Mouse (Mus musculus): Measurements from ENCODE around the gene Fam131c.

Gene Fam131c

DNA sequence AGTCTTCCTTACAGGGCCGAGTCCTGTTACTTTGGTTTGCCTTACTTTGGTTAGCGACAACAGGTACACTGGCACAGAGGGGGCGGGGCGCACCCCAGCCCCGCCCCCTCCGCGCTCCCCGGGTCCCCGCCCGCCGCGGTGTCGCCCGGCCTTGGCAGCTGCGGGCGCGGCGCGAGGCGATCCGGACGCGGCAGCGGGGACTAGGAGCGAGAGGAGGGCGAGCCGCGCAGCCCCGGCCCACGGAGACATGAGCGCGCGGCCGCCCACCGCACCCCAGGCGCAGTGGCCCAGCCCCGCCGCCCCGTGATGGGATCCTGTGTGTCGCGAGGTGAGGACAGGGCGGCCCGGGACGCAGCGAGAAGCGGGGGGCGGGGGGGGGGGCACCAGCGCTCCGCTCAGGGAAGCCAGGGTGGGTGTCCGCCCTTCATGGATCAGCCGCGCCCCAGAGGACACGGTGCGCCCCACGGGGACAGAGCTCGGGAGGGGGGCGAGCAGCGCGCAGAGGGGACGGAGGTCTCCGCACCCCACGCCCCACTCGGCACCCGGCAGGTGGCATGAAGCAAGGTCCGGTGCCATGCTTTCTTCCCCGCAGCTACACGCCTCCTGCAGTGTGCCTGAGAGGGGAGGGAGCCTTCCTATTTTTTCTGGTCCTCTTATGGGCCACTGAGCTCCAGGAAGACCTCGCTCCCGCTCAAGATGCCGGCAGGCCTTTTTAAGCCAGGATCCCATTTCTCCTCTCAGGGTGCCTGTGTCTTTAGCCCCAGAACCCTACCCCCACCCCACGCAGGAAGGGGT lies at the start of gene Fam131c:
TSS of gene Fam131c (plus strand) at position 224 of the 795 bp plus-strand sequence.
- DNase-seq (ENCODE audit: low read depth) = no peak

DNA sequence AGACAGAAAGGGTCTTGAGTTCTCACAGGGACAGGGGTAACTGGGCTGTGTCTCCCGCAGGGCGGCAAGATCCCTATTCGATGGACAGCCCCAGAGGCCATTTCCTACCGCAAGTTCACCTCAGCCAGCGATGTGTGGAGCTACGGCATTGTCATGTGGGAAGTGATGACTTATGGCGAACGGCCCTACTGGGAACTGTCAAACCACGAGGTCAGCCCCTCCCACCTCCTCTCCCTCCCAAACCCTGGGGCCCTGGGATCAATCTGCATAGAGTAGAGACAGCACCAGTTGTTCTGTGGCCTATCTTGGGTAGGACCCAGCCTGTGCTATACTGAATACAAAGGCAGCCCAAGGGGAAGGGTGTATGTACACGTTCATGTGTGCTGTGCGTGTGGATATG lies 45.5 kb upstream of the Fam131c start:
- DNase-seq (ENCODE audit: low read depth) = no peak

DNA sequence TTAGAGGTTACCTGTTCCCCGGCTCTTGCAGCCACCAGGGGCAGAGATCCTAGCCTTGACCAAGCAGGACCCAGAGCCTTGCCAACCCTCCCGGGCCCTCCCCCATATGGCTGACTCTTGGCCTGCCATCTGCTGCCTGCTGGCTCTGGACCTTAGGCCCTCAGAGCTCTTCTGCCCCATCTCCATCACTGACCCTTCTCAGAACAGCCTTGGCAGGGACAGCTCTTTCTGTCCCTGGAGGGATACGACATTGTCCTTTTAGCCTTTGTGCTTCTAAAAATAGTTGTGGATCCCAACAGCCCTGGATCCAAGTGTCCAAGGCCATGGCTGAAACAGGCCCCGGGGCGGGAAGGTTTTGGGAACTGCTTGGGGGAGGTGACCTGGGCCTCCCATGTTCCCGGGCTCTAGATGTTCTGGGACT lies 43.2 kb upstream of the Fam131c start:
- no peak for DNase-seq (ENCODE audit: low read depth)

DNA sequence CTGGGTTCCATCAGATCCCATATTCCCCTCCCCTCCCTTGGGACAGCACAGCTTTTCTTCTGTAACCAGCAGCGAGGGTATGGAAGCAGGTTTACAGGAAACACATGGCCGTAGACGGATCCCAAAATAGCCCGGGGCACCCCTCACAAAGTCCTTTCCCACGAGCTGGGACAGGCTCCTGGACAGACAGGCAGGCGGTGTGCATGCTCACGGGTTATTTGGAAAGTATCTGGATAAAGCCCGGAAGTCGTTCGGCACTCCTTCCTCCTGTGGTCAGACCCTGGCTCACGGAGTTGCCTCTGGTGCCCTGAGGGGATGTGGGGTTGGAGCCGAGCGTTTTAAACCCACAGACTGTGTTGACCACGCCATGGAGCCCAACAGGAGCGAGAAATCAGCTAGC lies 42.4 kb upstream of the Fam131c start:
- DNase-seq (ENCODE audit: low read depth) = no peak

DNA sequence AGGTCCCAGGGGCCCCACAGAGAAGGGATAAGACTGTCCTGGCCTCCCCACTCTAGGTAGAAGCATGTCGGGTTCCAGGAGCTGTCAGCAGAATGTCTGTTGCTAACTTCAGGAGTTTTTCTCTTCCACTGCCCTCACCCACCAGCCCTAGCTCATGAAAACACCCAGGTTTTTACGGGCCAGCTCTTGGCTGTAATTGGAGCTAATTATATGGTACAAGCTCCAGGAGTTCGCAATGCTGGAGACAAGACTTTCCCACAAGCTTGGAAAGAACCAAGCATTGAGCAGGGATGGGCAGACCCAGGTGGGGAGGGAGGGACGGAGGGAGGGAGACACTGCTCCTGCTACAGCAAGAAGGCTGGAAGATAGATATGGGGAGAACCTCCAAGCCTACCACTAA lies 40.9 kb upstream of the Fam131c start:
- no peak for DNase-seq (ENCODE audit: low read depth)

DNA sequence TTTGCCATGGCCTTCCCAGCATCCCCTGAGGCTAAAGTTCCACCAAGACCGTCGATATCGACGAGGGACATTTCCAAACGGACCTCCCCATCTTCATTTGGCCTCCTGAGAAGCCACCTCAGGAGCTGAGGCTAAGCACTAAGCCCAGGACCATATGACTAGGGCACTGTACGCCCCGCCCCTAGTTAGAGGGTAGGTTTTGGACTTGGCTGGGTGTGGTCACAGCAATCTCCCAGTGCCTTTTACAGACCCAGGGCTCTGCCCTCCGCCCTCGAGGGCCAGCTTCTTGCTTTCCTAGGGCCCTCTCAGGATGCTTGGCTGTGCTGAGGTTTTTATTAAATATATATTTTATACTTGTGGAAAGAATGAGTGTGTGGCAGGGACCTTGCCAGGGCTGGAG lies 39.3 kb upstream of the Fam131c start:
- no peak for DNase-seq (ENCODE audit: low read depth)

DNA sequence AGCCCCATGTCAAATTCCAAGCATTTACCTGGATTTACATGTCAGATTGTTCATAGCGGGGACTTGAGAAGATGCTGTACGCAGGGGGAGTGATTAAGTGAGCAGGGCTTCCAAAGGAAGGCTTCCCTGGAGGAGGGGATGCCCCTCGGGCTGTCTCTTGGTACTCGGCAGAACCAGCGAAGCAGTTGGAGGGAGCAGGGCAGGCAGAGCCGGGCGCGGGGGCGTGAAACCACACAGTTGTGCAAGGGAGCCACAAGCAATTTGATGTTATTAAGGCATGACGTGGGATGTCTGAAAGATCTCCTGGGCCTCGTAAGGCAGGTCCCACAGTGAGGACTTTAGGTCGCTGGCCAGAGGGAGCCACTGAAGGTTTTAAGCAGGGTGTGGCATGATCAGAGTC lies 38.1 kb upstream of the Fam131c start:
- no peak for DNase-seq (ENCODE audit: low read depth)

DNA sequence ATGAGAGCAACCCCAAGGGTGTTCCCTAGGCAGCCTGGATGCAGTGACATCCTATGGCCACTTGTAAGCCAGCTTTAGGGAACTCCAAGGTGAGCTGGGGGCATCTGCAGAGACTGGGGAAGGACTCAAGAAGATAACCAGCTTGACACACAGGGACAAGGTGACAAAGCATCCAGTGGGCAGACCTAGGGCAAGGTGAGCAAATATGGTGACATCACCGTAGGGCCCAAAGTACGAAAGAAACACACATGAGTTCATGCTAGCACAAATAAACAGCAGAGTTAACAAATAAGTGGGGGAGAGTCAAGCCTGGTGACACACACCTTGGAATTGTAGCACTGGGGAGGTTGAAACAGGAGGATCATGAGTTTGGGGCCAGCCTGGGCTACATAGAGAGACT lies 36.6 kb upstream of the Fam131c start:
- no peak for DNase-seq (ENCODE audit: low read depth)

DNA sequence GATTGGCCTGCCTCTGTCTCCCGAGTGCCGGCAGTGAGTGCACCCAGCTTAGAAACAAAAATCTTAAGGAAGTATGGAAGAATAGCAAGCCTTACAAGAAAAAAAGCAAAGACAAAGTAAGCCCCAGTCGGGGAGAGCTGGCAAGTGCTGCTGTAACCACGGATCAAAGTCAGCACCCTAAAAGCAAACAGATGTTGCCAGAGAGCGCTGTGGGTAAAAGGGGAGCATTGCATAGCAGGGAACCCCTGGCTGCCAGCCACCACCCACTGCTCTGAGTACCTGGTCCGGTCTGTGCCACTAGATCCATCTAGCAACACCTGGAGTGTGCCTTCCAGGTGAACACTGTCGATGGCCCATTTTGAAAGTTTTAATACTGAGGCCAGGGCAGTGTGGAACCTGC lies 35.8 kb upstream of the Fam131c start:
- no peak for DNase-seq (ENCODE audit: low read depth)

DNA sequence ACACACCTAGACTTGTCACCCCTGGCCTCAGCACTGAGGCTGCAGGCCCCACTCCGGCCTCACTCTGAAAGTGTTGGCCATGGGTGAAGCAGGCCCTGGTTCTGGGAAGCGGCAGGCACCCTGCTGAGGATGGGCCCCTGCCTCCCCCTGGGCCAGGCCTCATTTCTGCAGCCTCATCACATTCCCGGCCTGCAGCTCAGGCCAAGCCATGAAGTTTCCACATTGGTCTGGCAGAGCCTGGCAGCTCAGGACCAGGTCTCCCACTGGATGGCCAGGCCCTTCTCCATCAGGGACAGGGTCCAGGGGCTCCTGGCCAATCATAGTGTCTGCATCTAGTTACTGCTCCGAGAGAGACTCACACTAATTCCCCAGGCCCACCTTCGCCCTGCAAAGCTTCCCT lies 33.3 kb upstream of the Fam131c start:
- DNase-seq (ENCODE audit: low read depth) = no peak

DNA sequence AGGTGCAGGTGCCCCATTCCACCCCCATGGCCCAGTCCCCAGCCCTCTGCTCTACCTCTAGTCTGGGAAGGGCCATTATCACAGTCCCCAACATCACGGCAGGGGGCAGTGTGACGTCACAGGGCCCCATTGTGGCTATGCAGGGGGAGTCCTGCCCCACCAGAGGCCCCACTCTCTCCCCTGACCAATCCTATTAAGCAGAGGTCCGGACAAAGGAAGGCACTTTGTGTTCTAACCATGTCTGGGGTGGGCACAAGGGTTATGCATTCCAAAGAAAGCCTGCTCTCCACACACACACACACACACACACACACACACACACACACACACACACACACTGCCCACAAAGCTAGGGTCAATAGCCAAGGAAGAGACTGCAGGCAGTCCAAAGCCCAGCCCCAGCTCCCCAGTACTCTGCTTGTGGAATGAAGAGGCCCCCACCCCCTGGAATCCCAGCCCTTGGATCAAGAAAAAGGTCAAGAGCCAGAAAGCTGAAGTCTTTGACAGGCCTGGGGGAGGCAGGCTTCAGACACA lies 32.7 kb upstream of the Fam131c start:
- DNase-seq (ENCODE audit: low read depth) = no peak

DNA sequence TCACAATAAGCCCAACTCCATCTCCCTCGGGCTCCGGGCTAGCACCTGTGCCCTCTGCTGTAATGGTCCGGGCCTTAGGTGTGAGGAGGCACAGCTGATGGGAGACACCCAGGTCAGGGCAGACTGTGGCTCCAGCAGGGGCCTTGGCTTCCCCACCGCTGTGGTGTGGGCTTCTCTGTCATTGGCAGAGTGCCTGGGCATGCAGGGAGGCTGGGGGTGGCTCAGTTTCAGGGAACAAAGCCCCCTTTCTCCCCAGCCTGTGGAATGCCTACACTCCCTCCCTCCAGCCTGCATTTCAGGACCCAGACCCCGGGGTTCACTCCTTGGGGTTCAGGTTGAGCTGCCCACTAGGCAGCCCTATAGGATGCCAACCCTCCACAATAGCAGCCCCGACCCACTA lies 31.8 kb upstream of the Fam131c start:
- no peak for DNase-seq (ENCODE audit: low read depth)

DNA sequence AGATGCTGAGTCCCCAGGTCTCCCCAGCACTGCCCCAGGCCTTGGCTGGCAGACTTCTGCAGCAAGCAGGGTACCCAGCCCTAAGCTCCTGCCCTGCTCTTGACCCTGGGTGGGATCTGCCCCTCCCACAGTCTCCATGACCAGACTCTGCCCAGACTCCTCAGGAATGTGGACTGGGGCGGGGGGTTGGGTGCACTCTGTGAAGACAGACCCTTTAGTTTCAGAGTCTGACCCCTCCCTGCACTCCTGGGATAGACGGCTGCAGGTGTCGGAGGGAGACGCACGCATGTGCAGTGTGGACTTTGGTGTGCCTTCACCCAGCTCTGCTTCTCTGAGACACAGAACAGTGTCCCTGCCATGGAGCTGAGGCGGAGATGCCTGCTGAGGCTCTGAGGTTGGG lies 30.0 kb upstream of the Fam131c start:
- DNase-seq (ENCODE audit: low read depth) = no peak

DNA sequence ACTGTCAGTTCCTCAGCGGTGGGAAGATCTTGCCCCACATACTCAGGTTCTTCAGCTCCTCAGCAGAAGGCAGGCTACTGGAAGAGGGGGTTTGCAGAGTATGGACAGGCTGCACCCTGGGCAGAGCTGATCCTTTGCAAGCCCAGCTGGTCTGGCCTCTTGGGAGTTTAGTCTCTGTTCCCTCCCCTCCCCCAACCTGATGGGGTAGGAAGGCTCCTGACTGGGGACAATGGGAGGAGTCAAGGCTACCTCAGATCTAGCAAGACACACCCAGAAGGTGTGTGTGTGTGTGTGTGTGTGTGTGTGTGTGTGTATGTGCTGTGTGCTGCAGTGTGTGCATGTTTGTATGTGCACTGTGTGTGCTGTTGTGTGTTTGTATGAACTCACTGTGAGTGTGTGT lies 29.2 kb upstream of the Fam131c start:
- no peak for DNase-seq (ENCODE audit: low read depth)

DNA sequence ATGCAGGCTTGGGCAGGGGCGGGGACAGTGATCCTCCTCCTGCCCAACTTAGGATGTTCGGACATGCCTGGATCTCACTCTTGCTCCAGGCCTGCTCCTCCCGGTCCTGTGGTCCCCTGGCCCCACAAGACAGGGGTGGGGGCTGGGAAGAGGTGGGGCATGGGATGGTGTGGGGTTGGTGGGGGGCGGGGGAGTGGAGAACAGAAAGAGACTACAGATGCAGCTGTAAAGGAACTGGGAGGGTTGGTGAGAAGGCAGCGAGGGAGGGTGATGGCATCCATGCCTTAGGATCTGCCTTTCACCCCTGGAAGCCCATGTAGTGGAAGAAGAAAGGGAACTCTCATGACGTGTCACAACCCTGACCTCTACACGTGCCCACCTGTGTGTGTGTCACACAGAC lies 26.5 kb upstream of the Fam131c start:
- no peak for DNase-seq (ENCODE audit: low read depth)

DNA sequence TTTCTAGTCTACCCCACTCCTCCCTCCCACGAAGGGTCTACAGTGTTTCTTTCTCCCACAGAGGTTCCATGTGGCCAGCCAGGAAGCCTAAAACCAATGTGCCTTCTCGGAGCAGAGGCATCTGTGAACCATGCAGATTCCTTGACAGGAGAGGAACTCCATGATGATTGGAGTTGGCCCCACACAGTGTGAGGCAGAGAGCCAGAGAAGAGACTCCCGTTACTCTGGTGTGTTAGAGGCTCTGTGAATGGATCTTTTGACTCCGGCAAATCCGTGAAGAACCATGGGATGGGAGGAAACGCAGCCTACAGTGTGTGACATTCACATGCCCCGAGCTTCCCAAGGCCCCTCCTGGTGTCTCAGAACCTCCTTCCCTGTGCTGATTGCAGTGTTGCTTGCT lies 24.5 kb upstream of the Fam131c start:
- no peak for DNase-seq (ENCODE audit: low read depth)

DNA sequence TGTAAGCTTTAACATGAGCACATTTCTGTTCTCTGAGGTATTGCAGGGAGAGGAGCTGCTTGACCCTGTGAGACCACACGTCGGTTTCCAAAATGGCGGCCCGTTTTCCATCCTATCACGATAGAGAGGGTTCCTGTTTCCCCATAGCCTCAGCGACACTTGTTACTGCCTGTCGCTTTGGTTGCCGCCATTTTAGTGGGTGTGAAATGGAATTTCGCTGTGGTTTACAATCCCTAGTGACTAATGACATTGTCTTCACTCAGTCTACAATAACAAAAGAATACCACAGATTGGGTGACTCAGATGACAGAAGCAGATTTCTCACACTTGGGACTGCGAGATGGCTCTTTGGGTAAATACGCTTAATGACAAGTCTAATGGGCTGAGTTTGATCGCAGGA lies 22.8 kb upstream of the Fam131c start:
- DNase-seq (ENCODE audit: low read depth) = no peak

DNA sequence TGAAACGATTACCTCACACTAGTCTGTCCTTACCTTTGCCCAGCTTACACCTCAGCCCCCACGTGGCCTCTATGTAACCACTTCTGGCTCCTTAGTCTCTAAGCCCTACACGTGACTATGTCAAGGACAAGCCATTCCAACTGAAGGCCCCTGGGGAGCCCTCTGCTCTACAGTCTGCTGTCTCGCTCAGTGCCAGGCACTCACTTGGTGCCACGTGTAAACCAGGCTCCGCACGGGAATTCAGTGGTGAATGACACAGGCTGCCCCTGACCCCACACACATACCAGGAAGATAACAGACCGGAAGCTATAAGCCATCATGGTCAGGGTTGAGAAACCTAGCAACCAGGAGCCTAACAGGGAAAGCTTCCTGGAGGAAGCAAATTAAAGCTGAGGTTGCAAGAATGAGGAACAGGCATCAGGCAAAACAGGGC lies 20.6 kb upstream of the Fam131c start:
- DNase-seq (ENCODE audit: low read depth) = no peak

DNA sequence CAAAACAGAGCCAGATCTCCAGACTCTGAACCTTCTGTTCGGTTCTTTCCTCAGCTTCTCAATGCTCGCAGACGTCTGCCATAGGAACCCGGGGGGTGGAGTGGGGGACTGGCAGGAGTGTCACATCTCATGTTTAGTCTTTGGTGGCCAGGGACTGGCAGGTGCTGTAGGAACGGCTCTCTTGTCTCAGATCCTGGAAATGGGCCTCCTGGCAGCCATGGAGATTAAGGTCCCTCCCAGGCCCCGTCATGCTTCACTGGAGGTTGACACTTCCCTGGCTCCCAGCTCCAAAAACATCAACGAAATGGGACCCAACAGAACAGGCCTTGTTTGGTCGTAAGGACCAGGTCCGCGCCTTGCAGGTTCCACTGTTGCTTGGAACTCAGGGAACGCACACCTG lies 19.4 kb upstream of the Fam131c start:
- DNase-seq (ENCODE audit: low read depth) = no peak

DNA sequence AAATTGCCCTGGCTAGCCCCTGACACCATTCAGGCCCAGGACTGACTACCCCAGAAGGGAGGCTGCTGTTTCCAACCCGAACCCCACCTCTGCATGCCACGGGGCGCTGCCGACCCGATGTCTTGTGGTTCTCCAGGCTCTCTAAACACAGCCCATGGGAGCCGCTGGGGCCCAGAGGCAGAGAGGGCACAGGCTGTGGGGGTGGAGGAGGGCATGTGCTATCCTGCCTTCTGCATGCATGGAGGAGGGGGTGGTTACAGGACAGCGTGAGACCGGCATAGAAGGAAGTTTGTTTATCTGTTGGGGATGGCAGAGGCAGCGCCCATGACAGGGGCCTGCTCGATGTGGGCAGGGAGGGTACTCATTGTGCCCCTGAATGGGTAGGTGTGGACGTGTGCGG lies 18.0 kb upstream of the Fam131c start:
- no peak for DNase-seq (ENCODE audit: low read depth)

DNA sequence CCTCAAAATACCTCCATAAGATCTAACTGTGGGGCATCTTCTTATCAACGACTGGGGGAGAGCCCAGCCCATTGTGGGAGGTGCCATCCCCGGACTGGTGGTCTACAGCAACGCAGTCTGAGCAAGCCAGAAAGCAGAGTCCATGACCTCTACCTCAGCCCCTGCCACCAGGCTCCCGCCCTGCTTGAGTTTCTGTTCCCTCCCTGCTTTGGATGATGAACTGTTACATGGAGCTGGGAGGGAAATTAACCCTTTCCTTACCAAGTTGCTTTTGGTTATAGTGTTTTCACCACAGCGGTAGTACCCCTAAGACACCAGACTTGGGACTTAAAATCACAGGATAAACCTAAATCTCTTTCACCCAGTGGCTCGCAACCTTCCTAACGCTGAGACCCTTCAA lies 16.0 kb upstream of the Fam131c start:
- DNase-seq (ENCODE audit: low read depth) = no peak

DNA sequence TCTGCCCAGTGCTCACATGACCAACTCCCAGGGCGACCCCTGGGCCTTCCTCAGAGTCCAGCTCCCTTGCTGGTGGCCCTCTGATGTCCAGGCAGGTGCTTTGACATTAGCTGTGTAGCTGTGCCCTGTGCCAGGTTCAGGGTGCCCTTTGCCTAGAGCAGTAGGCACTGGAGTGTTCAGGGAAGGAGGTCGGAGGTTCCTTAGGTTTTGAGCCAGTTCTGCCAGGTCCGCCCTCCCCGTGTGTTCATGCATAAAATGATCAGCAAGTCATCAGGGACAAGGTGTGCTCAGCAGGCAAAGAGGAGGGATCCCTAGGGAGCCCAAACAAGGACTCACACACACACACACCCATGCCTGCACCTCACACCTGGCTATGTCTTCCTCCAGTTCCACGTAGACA lies 15.0 kb upstream of the Fam131c start:
- no peak for DNase-seq (ENCODE audit: low read depth)

DNA sequence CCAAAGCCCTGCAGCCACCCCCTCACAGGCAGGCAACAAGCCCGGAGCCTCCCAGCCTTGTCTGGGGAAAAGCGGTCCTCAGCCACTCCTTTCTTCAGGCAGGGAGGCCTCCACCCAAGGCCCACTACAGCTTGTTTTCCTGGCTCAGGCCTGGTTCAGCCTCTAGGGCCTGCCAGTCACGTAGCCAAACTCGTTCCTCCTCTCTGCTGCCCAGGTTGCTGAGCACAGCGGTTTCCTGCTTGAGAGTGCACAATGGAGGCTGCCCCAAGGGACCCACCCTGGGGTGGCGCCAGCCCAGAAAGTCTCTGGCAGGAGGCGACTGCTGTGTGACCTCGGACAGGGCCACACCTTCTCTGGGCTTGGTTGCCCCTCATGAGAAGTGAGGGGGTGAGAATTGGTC lies 14.2 kb upstream of the Fam131c start:
- no peak for DNase-seq (ENCODE audit: low read depth)

DNA sequence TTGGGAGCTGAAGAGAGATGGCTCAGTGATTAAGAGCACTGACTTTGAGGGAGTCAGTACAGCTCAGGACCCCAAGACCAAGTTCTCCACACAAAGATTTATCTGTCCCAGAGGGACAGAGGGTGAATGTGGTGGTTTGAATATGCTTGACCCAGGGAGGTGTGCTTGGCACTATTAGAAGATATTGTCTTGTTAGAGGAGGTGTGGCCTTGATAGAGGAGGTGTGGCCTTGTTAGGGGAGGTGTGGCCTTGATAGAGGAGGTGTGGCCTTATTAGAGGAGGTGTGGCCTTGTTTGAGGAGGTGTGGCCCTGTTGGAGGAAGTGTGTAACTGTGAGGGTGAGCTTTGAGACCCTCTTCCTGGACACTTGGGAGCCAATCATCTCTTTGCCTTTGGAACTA lies 10.2 kb upstream of the Fam131c start:
- DNase-seq (ENCODE audit: low read depth) = no peak
